Mouse (Mus musculus): ENCODE measurements around the gene Mthfr. TPM values are rescaled to one million over a fixed set of nuclear protein-coding genes. Genes with fewer than 3 reads are reported as not detected.

Gene Mthfr
- polyA plus RNA-seq (2015; fragmentation: Nextera tagmentation; extraction: Ambion mirVana) = 20.8 and 22.4 TPM in 2 replicates

DNA sequence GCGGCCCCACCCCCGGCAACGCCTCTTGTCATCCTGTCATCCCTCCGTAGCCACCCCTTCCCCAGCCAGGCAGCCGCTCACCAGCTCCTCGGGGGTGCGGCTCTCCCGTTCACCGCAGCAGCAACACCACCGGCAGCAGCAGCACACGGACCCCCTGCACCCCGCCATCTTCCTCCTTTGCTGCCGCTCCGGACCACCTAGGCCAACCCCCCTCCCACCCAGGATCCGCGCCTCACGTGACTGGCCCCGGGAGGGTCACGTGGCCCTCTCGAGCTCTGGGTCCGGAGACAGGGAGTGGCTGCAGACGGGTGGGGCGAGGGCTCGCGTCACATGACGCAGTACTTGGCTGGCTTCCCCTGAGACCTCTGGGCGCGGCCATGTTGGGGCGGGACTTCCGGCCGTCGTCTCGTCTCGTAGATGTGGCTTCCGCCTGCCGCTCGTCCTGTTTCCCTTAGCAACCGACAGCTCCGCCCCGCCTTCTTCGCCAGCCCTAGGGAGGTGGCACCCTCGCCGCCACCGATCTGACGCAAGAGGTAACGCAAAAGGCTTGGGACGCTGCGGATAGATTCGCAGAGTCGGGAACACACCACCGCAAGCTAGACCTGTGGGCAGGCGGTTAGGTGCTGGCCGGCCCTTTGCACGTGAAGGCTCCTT is at the start of gene Mthfr, which contains the start of gene Clcn6:
TSS of gene Mthfr (plus strand) at position 478 of the 654 bp plus-strand sequence.
TSS of gene Clcn6 (minus strand) at position 222 of the 654 bp plus-strand sequence.
- Histone ChIP-seq H3K36me3 (peaks cover 31% of the 10 kb centered on the region), H3K4me3 (peak within 1 kb of the TSS; percentile 83), H3K4me2 (peak within 1 kb of the TSS; percentile 83), H3K9me3 (no peaks in the 10 kb centered on the region), H3K27ac (peak within 1 kb of the TSS; percentile 81), H3K4me1 (peaks cover 49% of the 10 kb centered on the region), H3K27me3 (no peaks in the 10 kb centered on the region), H3K9ac (peak within 1 kb of the TSS; percentile 83)
- under 1% methylated on average over 53 of the region's 54 CpGs for WGBS
- peak; percentile 92 for ATAC-seq (ENCODE audit: insufficient number of reproducible peaks, insufficient read depth, low FRiP score, low TSS enrichment, low read depth)

DNA sequence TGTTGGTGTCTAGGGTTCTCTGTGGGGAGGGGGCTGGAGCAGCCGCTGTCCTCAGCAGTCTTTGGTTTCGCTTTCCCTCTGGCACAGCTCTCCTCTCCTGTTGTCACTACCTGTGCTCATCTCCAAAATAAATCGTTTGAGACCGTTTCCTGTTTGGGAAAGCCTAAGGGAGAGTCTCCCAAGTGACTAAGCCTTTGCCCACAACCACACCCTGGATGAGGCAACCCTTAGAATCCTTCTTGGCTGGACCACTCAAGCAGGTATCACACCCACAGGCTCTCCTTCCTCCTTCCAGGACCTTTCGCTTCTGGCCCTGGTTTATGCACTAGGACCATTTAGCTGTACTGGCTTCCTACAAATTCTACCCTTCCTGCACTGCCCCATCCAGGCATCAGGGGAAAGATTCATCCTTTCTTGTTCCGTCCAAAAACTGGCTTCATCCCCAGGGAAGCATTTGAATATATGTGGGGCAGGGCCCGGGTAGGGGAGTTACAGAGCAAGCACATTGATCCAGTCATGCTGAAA is 45.2 kb upstream of the Mthfr start:
- 63% methylated on average over 7 of the region's 7 CpGs for WGBS
- Histone ChIP-seq H3K4me2 (no peak overlapping the region), H3K4me3 (no peak overlapping the region), H3K36me3 (no peaks in the 10 kb centered on the region), H3K27me3 (no peaks in the 10 kb centered on the region), H3K4me1 (no peaks in the 10 kb centered on the region), H3K27ac (no peak overlapping the region), H3K9ac (no peak overlapping the region), H3K9me3 (no peaks in the 10 kb centered on the region)
- ATAC-seq (ENCODE audit: insufficient number of reproducible peaks, insufficient read depth, low FRiP score, low TSS enrichment, low read depth) = no peak

DNA sequence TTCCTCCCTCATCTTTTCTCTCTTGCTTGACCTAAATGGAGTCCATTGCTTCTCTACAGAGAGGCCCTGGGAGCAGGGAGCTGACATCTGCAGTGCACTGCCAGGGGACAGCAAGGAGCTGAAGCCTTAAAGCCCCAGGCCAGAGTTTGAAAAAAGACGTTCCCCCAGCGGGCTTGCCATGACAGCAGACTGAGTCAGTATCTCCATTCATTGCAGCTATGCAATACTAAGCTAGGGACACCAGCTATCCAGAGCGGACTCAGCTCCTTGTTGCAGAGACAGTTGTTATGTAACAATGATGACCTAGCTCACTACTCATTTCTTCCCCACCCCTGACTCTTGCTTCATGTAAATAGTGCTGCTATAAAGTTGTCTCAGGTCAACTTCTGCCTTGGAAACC is 43.6 kb upstream of the Mthfr start:
- Histone ChIP-seq H3K4me3 (no peak overlapping the region), H3K9me3 (no peaks in the 10 kb centered on the region), H3K36me3 (no peaks in the 10 kb centered on the region), H3K27me3 (no peaks in the 10 kb centered on the region), H3K4me2 (no peak overlapping the region), H3K27ac (no peak overlapping the region), H3K9ac (no peak overlapping the region), H3K4me1 (no peaks in the 10 kb centered on the region)
- no peak for ATAC-seq (ENCODE audit: insufficient number of reproducible peaks, insufficient read depth, low FRiP score, low TSS enrichment, low read depth)
- 75% methylated on average over 3 of the region's 3 CpGs for WGBS

DNA sequence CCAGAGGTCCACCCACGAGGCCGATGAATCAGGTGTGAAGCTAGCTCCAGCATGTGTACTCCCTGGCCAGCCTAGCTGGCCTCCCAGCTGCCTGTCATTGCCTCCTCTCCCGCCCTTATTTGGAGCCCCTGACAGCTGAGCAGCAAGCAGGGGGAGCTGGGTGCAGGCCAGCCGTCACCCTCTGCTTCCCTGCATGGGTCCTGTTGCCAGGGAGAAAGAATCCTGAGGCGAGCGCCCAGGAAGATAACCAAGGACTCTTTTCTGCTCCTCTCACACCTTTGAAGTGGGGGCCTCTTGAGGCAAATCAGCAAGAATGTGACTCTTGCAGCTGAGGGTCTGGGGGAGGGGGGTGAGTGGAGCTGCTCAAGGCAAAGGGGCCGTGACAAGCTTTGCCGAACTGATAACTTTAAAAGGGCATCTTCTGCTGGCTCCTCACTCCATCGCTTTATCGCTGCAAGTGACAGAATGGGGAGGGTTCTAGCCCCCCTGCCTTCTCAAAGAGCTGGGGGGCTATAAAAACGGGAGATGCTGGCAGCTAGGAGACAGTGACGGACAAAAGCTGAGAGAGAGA is 38.6 kb upstream of the Mthfr start, which contains the start of gene Nppa:
TSS of gene Nppa (plus strand) at position 521 of the 571 bp plus-strand sequence.
- peaks cover 16% of the 10 kb centered on the region for H3K36me3 ChIP-seq
- no peak for ATAC-seq (ENCODE audit: insufficient number of reproducible peaks, insufficient read depth, low FRiP score, low TSS enrichment, low read depth)
- no peak within 1 kb of the TSS for H3K4me3 ChIP-seq
- WGBS = 54% methylated on average over 12 of the region's 12 CpGs
- H3K27ac ChIP-seq = no peak within 1 kb of the TSS
- H3K9me3 ChIP-seq = no peaks in the 10 kb centered on the region
- no peak within 1 kb of the TSS for H3K4me2 ChIP-seq
- H3K9ac ChIP-seq = no peak within 1 kb of the TSS
- H3K27me3 ChIP-seq = no peaks in the 10 kb centered on the region
- no peaks in the 10 kb centered on the region for H3K4me1 ChIP-seq

DNA sequence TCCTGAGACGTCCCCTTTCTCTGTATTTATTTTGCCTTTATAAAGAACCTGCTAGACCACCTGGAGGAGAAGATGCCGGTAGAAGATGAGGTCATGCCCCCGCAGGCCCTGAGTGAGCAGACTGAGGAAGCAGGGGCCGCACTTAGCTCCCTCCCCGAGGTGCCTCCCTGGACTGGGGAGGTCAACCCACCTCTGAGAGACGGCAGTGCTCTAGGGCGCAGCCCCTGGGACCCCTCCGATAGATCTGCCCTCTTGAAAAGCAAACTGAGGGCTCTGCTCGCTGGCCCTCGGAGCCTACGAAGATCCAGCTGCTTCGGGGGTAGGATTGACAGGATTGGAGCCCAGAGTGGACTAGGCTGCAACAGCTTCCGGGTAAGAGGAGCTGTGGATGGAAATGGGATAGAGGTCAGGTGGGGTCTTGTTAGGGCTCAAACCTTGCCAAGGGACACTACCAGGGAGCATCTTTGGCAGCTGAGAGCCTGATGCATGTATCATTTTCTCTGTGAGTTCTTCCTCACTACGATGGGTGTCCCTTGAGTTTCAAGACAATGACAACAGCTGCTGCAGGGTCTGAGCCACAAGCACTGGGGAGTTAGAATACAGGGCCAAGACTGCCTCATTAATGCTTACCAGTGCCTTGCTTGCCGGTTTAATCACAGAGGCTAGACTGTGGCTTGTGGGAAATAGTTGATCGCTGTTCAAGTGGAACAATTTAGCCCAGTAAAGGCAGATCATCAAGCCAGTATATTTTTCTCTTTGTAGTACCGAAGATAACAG is 37.7 kb upstream of the Mthfr start:
- no peak for ATAC-seq (ENCODE audit: insufficient number of reproducible peaks, insufficient read depth, low FRiP score, low TSS enrichment, low read depth)
- Histone ChIP-seq H3K36me3 (peaks cover 25% of the 10 kb centered on the region), H3K4me1 (no peaks in the 10 kb centered on the region), H3K4me3 (no peak overlapping the region), H3K27me3 (no peaks in the 10 kb centered on the region), H3K27ac (no peak overlapping the region), H3K4me2 (no peak overlapping the region), H3K9ac (no peak overlapping the region), H3K9me3 (no peaks in the 10 kb centered on the region)
- WGBS = 78% methylated on average over 17 of the region's 17 CpGs

DNA sequence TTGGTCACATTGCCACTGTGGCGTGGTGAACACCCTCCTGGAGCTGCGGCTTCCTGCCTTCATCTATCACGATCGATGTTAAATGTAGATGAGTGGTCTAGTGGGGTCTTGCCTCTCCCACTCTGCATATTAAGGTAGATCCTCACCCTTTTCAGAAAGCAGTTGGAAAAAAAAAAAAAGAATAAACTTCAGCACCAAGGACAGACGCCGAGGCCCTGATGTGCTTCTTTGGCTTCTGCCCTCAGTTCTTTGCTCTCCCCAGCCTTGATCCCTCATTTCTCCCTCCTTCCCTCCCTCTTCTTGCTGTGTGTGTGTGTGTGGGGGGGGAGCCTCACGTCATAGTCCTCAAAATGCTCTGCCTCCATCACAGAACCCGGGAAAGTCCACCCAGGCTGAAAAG is 37.0 kb upstream of the Mthfr start:
- Histone ChIP-seq H3K4me3 (no peak overlapping the region), H3K27me3 (no peaks in the 10 kb centered on the region), H3K4me2 (no peak overlapping the region), H3K9ac (no peak overlapping the region), H3K9me3 (no peaks in the 10 kb centered on the region), H3K27ac (no peak overlapping the region), H3K36me3 (peaks cover 32% of the 10 kb centered on the region), H3K4me1 (no peaks in the 10 kb centered on the region)
- 43% methylated on average over 8 of the region's 8 CpGs for WGBS
- ATAC-seq (ENCODE audit: insufficient number of reproducible peaks, insufficient read depth, low FRiP score, low TSS enrichment, low read depth) = no peak

DNA sequence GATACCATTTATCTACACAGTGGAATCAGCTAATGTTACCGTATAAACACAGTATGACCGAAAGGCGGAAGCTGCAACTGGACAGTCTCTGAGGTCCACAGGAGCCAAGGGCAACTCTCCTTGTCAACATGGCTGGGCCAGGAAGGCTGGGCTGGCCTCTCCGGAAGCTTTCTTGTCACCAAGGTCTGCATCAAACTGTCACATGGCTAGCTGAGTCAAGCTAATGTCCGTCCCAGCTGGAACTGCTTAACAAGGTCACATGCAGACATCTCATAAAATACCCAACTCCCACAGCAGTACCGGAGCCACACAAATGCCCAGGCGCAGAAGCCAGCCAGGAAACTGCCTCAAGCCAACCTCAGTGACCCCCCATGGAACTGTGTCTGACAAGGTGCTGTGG is 34.5 kb upstream of the Mthfr start:
- Histone ChIP-seq H3K4me2 (no peak overlapping the region), H3K4me1 (no peaks in the 10 kb centered on the region), H3K27me3 (no peaks in the 10 kb centered on the region), H3K36me3 (peaks cover 57% of the 10 kb centered on the region), H3K4me3 (no peak overlapping the region), H3K27ac (no peak overlapping the region), H3K9ac (no peak overlapping the region), H3K9me3 (no peaks in the 10 kb centered on the region)
- WGBS = 83% methylated on average over 7 of the region's 7 CpGs
- ATAC-seq (ENCODE audit: insufficient number of reproducible peaks, insufficient read depth, low FRiP score, low TSS enrichment, low read depth) = no peak

DNA sequence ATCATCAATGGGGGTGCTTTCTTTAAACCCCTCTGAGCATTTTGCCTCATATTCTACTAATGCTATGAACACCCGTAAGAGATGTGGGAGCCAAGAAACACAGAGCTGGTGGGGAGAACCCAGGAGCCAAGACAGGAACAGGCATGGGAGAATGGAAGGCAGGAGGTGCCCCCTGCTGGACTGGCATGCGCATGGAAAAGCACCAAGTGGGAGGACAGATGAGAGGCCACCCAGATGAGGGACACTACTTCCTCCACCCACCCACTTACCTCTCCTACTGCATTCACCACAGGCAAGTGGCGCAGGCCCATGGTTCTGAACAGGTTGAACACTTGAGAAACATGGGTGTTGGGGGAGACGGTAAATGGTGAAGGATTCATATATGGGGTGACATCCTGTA is 30.5 kb upstream of the Mthfr start:
- no peak overlapping the region for H3K4me2 ChIP-seq
- H3K4me1 ChIP-seq = no peaks in the 10 kb centered on the region
- H3K9me3 ChIP-seq = no peaks in the 10 kb centered on the region
- ATAC-seq (ENCODE audit: insufficient number of reproducible peaks, insufficient read depth, low FRiP score, low TSS enrichment, low read depth) = no peak
- H3K27ac ChIP-seq = no peak overlapping the region
- no peak overlapping the region for H3K9ac ChIP-seq
- peaks cover 97% of the 10 kb centered on the region for H3K36me3 ChIP-seq
- H3K4me3 ChIP-seq = no peak overlapping the region
- WGBS = 78% methylated on average over 4 of the region's 4 CpGs
- no peaks in the 10 kb centered on the region for H3K27me3 ChIP-seq

DNA sequence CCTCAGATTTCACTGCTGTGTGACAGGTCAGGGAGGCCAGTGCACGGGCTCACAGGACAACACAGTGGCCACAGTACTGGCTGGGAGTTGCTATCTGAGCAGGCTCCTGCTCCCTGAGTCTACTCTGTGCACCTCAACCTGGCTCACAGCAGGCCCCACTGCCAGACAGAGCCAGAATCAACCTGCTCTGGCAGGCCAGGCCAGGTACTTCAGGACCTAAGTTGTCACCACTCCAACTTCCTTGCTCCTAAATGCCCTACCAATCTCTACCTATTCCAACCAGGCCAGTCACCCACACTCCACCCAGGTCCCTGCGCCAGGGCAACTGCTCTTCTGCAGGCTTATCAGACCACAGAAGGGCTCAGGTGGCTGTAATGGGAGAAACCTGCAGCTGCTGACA is 29.2 kb upstream of the Mthfr start:
- H3K4me2 ChIP-seq = no peak overlapping the region
- H3K9ac ChIP-seq = no peak overlapping the region
- H3K27me3 ChIP-seq = no peaks in the 10 kb centered on the region
- peaks cover 100% of the 10 kb centered on the region for H3K36me3 ChIP-seq
- no peak overlapping the region for H3K4me3 ChIP-seq
- ATAC-seq (ENCODE audit: insufficient number of reproducible peaks, insufficient read depth, low FRiP score, low TSS enrichment, low read depth) = no peak
- H3K4me1 ChIP-seq = no peaks in the 10 kb centered on the region
- WGBS = 91% methylated on average over 2 of the region's 2 CpGs
- no peak overlapping the region for H3K27ac ChIP-seq
- H3K9me3 ChIP-seq = no peaks in the 10 kb centered on the region

DNA sequence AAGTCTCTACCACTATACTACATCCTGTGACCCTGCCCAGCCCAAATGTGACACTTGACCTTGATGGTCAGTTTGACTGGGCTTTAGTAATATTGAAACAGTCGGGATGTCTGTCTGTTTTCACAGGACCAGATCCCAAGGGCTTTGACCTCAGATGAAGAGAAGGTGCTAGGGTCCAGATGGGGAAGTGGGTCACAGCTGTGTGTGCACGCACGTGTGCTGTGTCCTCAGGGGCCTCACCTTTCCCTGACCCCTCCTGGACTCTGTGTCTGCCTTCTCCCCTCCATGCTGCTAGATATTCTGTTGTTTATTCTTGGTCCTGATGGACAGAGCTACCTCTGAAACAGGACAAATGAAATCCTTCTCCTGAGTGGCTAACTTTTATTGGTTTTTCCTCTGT is 27.5 kb upstream of the Mthfr start:
- no peaks in the 10 kb centered on the region for H3K4me1 ChIP-seq
- no peaks in the 10 kb centered on the region for H3K27me3 ChIP-seq
- no peak overlapping the region for H3K9ac ChIP-seq
- no peak overlapping the region for H3K4me3 ChIP-seq
- H3K27ac ChIP-seq = no peak overlapping the region
- H3K36me3 ChIP-seq = peaks cover 100% of the 10 kb centered on the region
- WGBS = 56% methylated on average over 3 of the region's 3 CpGs
- ATAC-seq (ENCODE audit: insufficient number of reproducible peaks, insufficient read depth, low FRiP score, low TSS enrichment, low read depth) = no peak
- no peaks in the 10 kb centered on the region for H3K9me3 ChIP-seq
- no peak overlapping the region for H3K4me2 ChIP-seq

DNA sequence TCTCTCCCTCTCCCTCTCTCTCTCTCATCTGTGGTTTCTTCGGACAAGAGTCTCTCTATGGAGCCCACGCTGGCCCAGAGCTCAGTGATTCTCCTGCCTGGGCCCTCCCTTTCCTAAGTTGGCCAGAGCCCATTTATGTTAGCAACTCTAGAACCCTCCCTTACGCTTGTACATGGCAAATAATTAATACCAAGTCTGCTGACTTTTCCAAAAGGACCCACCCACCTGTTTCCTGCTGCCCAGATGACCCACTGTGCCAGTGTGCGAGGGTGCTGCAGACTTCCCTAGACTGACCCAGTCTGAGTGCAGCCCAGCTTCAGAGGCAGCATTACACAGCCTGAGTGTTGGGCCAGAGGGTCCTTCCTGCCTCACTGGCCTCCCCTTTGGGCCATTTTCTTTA is 26.7 kb upstream of the Mthfr start:
- no peak for ATAC-seq (ENCODE audit: insufficient number of reproducible peaks, insufficient read depth, low FRiP score, low TSS enrichment, low read depth)
- 88% methylated on average over 4 of the region's 4 CpGs for WGBS
- Histone ChIP-seq H3K4me3 (no peak overlapping the region), H3K4me1 (no peaks in the 10 kb centered on the region), H3K36me3 (peaks cover 100% of the 10 kb centered on the region), H3K4me2 (no peak overlapping the region), H3K9ac (no peak overlapping the region), H3K27ac (no peak overlapping the region), H3K9me3 (no peaks in the 10 kb centered on the region), H3K27me3 (no peaks in the 10 kb centered on the region)

All from embryonic facial prominence, embryonic 13.5 days (tissue).